Mouse (Mus musculus) sigmoid colon, adult 10 weeks (tissue): ENCODE results near the gene Gm20869. TPM values are rescaled to one million over a fixed set of nuclear protein-coding genes. Genes with fewer than 3 reads are reported as not detected.

ENCODE experiments used
- polyA plus RNA-seq: library from polyadenylated mRNA; stranded (reverse); fragments of 350-450 nt; fragmentation: Illumina TruSeq; extraction: RNeasy Lipid Tissue Mini Kit (QIAGEN cat#74804); gene quantifications from one replicate; pipeline ENCODE4 v1.2.3, GENCODE M21; 2014; ENCODE audit warnings: low read depth, low replicate concordance

Gm20869 gene
- polyA plus RNA-seq: not detected

DNA sequence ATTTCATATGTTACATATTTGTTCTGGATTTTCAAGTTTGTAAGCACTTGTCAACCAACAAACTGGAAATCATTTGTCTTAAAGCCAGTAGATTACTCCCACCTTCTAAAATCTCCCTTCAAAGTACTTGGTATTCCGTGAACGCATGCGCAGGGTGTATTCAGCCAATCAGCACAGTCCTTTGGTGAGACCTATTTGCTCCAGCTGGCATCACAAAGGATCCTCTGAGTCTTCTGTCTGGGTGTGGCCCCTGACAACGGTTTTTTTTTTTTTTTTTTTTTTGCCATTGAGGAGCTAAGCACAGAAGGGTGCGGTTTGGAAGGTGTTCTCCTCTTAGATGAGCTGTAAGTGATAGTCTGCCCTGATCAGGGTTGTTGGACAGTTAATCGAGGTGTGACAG lies at the start of gene Gm20869:
Gene Gm20869 (plus strand): TSS at position 301 of the 400 bp plus-strand sequence.

Other genes with a start within 250 kb of the Gm20869 start
- gene Gm20870, start 222.6 kb downstream of the Gm20869 start, polyA plus RNA-seq: not detected